Mouse (Mus musculus) ovary, postnatal 36 days (tissue): ENCODE measurements at regions not wholly inside any gene's neighbourhood (a gene's known extent, or its start where the extent isn't known, plus 50 kb on each side); places are given as distances from the start of the nearest gene placed in this dataset.

Experiments used
- DNase-seq: peaks from one replicate; pipeline ENCODE4 v3.0.0; 2022; ENCODE audit warnings: low spot score, mixed read lengths

DNA sequence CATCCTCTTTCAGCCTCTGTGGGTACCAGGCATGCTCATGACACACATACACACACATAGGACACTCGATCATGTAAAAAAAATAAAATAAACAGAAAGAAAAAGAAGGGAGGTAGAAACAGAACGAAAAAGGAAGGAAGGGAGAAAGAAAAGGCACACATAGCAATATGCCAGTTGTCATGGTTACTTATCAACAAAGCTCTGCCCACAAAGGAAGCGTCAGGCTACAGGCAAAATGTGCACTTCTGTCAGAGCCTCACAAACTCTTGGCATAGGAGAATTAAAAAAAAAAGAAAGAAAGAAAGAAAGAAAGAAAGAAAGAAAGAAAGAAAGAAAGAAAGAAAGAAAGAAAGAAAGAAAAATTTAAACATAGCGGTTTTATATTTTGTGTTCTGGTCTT lies 56.9 kb upstream of the Sox2 start:
- DNase-seq, result no peak

DNA sequence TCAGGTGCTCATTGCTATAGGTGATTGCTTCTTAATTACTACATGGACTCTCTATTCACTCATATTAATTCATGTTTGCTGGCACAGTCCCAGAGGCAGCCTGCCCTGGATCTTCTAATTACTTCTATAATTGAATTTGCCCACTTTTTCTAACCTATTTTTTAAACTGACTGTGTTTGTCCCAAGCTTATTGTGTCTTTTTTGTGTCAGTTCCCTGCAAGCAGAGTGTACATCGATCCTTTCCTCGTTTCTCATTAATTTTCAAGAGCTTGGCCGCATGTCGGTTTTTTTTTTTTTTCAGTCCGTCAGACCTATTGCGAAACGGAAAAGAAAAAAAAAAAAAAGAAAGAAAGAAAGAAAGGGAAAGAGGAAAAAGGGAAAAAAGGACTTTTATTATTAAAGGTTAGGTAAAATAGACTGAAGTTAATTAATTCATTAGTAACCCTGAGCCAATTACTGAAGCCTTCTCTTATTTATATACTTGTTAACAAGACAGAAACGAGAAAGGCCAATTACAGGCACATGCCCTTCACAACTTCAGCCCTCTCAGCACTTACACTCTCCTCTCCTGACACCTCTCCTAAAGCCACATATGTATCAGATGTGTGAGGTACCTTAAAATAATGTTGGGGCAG lies 72.2 kb upstream of the Sox2 start:
- no peak for DNase-seq

DNA sequence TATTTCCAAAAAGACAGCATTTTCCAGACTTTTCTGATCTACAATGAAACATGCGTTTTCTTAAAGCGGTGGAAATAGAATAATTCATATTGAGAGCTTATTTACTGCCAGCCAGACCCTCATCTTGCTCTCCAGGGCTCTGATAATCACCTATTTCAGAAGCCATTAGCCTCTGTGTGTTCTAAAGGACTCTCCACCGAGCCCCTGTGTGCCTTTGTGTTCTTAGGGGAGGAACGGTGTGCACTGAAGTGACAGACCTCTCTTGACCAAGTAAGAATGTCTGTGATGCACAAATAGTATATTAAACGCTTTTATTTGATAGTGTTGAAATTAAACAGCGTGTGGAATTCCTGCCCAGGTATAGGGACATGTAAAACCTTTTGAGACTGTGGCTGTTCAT lies 73.1 kb upstream of the Sox2 start:
- DNase-seq, result no peak

DNA sequence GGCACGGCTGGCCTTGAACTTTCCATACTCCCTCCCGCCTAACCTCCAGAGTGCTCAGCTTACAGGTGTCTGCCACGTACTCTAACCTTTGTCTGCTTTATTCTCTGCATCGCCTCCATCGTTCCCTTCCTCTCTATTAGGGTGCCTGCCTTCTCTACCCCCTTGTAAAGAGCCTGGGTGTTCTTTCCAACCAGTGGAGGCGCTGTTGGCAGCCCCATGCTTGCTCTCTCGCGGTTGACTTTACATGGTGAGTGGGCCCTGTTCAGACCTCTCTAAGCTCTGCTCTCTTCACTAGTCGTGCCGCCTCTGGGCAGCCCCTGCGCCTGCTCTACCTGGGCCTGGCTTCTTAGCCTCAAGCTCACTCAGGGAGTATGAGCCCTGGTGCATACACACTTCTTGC lies 74.0 kb upstream of the Sox2 start:
- DNase-seq, result no peak

DNA sequence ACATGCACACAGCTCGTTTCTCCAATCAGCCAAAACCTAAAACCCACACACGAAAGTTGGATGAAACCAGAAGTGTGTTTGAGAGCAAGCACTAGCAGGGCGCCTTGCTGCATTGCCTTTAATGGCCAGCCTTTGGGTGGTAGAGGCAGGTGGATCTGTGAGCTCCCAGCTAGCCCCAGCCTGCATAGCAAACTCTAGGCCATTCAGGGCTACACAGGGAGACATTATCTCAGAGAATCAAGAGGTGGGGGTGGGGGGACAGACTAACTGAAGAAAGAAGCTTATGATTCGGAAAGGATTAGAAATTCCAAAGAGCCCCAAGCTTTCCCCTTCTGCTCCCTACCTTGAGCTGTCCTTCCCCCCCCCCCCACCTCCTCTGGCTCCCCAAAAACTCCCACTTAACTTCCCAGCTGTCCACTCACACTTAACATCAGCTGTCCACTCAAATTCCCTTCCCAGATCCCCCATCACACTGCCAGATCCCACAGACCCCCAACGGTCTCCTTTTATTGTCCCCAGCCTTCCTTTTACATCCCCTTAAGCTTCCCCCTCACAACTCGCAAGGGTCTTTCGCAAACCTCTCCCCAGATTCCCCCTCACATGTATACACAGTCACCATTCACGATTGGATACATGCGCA lies 75.4 kb upstream of the Sox2 start:
- DNase-seq, result no peak

DNA sequence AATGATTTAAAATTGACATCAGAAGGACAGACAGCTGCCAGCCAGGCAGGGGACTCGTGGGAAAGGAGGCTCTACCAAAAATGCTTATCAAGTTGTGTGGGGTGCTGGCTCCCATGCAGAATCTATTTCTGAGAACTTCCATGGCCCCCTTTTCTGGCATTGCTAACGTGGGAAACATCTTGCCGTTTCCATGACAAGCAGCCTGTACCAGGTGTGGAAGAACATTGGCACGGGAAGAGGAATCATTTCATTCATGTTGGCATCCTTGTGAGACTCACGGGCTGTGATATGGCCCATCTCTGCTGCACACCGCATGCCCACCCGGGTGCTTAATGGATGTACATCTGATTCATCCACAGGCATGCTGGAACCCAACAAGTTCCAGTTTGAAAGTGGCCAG lies 76.9 kb upstream of the Sox2 start:
- DNase-seq, result no peak

DNA sequence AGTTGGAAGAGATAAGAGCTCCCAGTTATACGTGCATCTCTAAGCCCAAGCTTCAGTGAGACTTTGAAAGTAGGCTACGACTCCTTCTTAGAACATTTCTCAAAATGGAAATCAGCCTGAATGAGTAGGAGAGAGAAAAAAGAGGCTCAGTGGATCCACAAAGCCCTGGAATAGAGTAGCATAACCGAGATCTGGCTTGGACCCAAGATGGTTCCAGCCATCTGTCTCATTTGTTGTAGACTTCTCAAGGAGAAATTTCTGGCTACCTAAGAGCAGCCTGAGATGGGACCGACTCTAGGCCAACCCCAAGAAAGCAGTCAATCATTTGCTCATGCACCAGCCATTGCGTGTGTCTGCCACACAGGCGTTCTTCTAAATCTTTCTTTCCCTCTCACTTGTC lies 78.1 kb upstream of the Sox2 start:
- no peak for DNase-seq

DNA sequence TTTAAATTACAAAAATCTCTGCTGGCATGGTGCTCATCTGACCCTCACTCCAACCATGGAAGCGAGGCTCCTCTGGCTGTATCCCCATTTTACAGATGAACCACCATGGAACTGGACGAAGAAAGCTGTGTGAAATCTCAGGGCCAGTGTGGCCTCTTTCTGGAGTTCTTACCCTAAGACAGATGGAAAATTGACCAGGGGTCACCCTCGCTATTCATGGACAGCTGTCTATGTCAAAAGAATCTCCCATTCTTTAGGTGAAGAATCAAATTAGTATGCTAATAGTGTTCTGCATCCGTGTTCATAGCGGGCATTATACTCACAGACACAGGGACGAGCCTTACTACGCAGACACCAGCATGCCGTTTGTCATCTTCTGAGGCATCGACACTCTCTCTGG lies 78.6 kb upstream of the Sox2 start:
- no peak for DNase-seq

DNA sequence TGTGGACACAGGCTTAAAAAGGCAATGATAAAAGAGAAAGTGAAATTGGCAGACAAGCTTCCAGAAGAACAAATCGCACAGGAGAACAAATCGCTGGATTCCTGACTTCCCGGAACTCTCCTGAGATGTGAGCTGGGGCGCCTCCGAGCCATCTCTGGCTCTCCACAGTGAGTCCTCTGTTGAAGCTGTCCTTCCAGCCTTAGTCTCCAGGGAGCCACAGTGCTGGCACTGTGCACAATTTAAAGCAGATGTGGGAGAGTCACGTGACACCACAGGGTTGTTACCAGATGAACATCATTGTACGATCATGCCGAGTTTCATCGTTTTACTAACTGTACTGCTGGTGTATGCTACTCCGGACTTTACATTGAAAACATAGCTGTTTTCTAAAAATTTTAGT lies 80.2 kb upstream of the Sox2 start:
- DNase-seq, result no peak

DNA sequence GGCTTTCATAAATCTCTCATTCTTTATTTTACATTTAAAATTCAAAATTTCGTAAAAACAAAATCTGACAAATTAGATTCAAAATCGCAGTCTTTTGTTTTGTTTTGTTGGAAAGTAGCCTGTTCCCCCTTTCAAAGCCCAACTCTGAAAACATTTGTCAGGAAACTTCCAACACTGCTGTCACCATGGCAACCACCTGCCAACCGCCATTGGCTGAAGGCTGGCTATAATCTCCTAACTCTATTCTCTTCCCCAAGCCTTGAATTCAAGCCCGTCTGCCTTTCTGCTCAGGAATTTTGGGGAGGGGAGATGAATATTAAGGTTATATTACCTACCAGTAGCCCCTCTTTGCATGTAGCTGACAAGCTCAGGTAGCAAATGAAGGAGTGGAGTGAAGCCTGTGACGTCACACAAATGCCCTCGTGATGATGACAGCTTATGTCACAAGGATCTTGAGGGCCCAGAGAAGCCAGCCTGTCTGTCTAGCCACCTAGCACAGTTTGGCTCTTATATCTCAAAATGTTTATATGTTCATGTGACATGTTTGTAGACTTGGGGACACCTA lies 82.0 kb upstream of the Sox2 start:
- no peak for DNase-seq

DNA sequence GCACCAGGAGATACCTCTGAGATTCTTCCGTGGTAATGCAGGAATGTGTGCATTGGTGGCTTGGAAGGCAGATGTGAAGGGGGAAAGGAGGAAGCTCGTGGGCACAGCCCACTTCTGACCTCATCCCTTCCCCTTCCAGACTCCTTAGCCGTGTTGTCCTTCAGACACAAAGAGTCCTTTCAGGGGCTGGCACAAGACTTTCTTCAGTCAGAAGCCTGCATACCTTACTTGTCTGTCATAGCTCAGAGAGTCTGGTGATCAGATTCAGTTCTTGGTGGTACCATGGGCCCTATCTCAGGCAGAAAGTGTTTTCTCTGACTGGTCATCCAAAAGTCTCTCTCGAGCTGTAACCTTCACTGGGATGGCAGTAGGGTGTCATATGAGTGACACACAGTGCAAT lies 84.8 kb upstream of the Sox2 start:
- no peak for DNase-seq

DNA sequence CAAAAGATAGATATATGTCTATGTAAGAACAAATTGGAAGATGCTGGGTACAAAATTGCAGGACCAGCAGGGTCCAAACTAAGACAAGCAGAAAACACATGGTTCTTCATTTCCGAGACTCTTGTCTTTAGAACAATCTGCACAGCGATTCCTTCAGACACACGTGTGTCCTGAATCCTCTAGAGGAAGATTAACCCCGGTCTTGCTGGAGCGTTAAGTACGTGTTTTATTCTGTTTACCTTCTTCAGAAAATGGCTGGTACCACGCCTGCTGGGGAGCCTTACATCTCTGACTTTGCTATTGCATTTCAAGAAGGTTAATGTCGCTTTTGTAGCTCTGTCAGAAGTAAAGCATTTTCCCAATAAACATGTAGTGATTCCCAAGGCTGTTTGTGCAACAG lies 87.3 kb upstream of the Sox2 start:
- no peak for DNase-seq

DNA sequence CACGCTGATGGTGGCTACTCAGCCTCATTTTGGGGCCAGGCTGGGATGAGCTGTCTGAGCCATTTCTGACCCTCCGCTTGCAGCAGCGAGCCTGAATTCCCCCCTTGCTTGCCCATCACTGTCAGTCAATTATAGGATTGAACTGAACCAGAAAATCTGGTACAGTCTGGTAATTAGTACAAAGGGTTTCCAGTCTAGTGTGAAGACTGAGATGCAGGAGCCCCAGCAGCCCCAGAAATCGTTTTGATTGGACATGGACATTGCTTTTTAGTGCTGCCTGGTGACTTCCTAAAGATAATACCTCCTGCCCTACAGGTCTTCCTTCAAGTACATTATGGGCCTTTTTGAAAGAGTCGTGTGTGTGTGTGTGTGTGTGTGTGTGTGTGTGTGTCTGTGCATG lies 88.5 kb upstream of the Sox2 start:
- DNase-seq, result no peak

DNA sequence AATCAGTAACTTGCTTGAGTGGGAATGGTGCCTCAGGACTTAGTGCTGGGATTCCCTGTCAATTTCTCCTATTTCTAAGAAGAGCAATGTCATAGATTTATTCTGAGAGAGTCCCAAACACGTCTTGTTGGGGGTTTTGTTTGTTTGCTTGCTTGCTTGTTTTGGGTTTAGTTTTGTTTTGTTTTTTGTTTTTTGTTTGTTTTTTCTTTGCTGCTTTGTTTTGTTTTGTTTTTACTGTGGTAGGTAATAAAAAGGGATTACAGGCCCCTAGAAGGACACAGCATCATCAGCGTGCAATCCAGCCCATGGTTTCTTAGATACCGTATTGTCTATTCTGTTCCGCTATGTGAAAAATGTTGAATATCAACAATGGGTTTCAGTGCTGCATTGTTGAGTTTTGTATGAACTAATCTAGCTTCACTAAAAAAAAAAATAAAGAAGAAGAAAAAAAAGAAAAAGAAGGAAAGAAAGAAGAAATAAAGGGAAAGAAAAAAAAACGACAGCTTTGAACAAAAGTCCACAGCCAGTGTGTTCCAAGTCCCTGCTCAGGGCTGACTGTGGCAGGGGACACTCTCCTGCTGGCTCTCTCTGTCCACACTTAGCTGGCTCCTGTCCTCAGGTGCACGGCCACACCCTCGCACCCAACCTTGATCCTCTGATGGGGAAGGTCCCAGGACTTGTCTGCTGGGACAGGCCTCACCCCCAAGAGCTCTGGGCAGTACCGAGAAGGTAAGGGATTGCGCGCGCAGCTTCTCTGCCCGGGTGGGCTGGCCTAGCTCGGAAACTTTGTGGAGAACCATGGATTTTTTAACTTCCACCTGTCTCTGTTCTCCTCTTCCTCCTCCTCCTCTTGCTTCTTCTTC lies 90.1 kb upstream of the Sox2 start:
- no peak for DNase-seq

DNA sequence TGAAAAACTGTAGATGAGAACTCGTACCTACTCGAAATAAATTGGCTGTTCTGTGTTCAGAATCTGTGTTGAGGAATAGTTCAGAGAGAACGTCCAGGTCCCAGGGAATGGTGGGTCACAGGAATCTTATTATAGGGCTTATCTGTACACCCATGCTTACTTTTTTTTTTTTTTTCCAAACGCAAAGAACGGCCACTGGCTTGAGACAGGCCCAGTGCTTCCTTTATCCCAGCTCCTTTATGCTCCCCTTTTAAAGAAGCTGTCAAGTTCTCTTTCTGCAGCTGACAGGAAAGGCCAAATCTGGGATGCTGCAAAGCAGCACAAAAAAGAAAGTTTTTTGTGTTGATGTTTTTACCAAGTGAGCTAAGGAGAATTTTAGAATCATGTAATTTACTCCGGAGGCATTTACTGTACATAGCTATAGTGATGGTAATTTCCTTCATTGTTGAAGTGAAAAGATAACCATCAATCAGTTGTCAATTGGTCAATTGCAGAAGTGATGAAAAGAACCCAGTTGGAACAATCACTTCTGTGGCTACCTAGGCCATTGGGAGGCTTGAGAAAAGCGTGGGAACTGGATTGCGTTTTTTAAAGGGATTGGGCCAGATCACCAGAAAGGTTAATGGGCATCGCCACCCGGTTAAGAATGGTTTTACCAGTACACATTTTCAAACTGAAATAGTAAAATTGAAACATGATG lies 91.2 kb upstream of the Sox2 start:
- no peak for DNase-seq

DNA sequence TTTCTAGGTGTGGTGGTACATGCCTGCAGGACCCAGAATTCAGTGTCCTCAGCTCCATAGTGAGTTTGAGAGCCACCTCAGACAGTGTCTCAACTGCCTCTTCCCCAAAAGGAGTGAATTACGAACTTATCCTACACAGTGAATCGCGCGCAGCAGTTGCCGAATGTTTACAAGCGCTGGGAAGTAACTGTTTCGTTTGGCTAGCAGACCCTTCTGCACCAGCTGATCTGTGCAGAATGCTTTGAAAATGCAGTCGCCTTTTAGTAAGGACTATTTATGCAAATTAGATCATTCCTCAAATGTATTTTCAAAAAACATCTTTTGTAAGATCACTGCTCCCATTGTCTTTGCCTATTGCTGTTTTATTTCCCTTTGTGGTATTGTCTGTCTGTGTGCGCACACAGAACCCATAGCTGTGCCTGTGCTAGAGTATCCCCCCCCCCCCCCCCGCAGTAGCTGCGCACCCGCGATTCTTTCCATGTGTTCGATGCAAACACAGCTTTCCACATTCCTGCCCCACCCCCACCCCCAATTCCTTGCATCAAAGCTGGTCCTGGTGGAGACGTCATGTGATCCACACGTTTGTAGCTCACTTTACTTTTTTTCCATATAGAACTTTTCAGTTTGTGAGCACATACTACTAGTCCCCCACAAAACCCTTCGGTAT lies 97.5 kb upstream of the Sox2 start:
- DNase-seq, result no peak

DNA sequence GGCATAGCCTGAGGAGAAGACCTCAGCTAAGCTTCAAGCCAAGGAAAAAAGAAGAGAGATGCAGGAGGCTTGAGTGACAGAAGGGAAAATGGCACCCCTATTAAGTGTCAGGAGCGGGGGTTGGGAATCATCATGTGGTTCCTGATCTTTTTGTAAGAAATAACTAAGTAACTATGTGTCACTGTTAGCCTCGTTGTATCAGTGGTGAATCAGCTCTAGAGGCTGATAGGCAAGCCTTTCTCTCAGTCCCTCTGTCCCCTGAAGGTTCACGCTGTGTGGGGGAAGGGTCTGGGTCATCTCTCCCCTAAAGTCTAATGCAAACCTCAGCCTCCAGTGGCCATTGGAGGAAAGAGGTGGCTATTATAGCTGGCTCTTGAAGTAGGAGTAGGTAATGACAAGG lies 99.1 kb upstream of the Sox2 start:
- DNase-seq, result no peak

DNA sequence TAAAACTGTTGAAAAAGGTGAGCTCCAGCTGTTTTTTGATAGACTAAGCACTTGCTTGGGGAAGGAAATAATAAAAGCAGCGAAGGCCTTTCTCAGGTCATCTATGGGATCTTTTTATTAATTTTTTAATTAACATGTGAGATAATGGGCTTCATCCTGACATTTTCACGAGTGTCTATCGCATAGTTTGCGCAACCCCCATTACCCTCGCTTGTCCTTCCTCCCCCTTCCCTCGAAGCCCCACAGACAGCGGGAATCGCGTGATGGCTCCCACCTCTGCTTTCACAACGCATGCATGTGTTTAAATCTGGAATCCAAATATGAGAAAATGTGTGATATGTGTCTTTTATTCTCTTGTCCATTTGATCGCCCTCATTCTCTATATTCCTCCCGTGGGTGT lies 100.0 kb upstream of the Sox2 start:
- no peak for DNase-seq

DNA sequence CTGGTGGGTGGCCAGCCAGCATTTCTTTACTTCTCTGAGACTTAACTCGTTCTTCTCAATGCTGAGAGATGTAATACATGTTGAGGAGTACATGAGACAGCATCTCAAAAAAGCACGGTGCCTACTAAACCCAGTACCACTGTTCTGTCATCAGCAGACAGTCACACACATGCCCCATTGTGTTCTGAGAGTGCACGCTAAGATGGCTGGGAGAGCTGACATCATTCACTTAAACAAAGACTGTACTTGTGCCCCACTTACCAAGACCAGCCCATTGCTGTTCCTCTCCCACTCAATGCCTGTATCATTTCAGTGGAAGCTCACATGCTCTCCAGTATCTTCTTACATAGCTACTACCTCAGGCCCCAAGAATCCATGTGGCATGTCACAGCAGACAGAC lies 117.8 kb upstream of the Sox2 start:
- no peak for DNase-seq

DNA sequence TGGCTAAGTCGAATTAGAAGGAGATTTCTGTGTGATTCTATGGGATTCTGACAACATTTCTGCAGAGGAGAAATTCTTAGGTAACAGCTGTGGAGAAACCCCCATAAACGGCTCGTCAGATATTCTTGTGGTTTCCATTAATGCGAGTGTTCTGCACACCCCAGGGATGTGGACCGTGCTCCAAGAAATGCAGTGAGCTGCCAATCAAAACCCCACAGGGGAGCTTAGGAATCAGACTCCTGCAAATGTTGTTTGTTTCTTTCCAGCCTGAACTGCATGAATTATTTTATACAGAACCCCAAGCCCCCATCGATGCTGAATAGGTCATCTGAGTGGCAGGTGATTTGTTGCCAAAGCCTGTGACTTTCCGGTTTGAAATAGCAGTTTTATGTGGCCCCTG lies 118.4 kb upstream of the Sox2 start:
- no peak for DNase-seq

DNA sequence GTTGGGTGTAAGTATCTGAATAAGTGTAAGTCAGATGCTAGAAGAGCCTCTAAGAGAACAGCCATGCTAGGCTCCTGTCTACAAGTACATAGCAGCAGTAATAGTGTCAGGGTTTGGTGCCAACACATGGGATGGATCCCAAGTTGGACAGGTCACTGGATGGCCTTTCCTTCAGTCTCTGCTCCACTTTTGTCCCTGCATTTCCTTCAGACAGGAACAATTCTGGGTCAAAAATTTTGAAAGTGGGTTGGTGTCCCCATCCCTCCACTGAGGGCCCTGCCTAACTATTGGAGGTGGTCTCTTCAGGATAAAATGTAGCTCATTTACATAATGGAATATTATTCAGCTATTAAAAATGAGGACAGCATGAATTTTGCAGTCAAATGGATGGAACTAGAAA lies 122.7 kb upstream of the Sox2 start:
- no peak for DNase-seq

DNA sequence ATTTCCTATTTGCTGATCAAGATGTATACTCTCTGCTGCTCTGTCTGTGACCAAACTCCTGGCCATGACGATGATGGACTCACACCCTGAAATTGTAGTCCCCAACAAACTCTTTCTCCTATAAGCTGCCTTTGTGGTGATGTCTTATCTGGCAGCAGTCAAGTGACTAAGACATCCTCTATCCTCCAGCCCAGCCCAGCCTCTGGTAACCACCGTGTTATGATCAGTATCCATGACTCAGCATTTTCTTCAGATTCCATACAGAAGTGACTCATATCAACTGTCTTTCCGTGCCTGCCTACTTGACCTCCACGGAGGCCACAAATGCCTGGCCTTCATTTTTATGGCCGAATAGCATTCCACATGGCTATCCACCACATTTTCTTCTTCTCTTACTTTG lies 124.5 kb upstream of the Sox2 start:
- DNase-seq, result no peak
